Mouse (Mus musculus) ES-E14 (cell line): ENCODE results near the gene P3h4. TPM values are rescaled to one million over a fixed set of nuclear protein-coding genes. Genes with fewer than 3 reads are reported as not detected.

ENCODE experiments used
- DNase-seq: peaks from one replicate; pipeline ENCODE4 v3.0.0-alpha.2; 2013; ENCODE audit warnings: low read depth, low spot score
- H3K27ac ChIP-seq: 2 replicates; pipeline ENCODE4 v1.5.1; 2012; ENCODE audit warnings: low read depth, mild to moderate bottlenecking, low read length, moderate library complexity, mixed read lengths; ENCODE audit not compliant: poor library complexity, insufficient read depth, severe bottlenecking
- H3K36me3 ChIP-seq: 2 replicates; pipeline ENCODE4 v1.6.1; 2012; ENCODE audit warnings: mild to moderate bottlenecking, low read length, moderate library complexity, mixed read lengths; ENCODE audit not compliant: control insufficient read depth, poor library complexity, insufficient read depth, severe bottlenecking
- H3K4me1 ChIP-seq, 2 experiments: fragments of 150-350 bp in 1 of 2; sonication (generic) in 1 of 2; 2 replicates each; pipeline ENCODE4 v1.6.1; 2012; ENCODE audit warnings: low read length in 2 of 2, mild to moderate bottlenecking in 1 of 2, mixed read lengths in 1 of 2; ENCODE audit not compliant: control insufficient read depth in 2 of 2, insufficient read depth in 2 of 2, poor library complexity in 1 of 2
- H3K4me3 ChIP-seq, 2 experiments: fragments of 150-350 bp in 1 of 2; sonication (generic) in 1 of 2; 2 replicates each; pipeline ENCODE4 v1.5.1; 2012; ENCODE audit warnings: low read length in 2 of 2, low read depth in 1 of 2, mild to moderate bottlenecking in 1 of 2, mixed read lengths in 1 of 2; ENCODE audit not compliant: insufficient read depth in 1 of 2, poor library complexity in 1 of 2, severe bottlenecking in 1 of 2
- H3K9ac ChIP-seq: 2 replicates; pipeline ENCODE4 v1.6.1; 2012; ENCODE audit warnings: low read depth, mild to moderate bottlenecking, low read length, mixed read lengths; ENCODE audit not compliant: poor library complexity, insufficient read depth, severe bottlenecking
- H3K9me3 ChIP-seq: fragments of 150-350 bp; sonication (generic); 2 replicates; pipeline ENCODE4 v1.6.1; 2012; ENCODE audit warnings: low read depth, mild to moderate bottlenecking, low read length; ENCODE audit not compliant: control insufficient read depth, insufficient read depth
- CHD2 ChIP-seq: IDR thresholded peaks from 2 replicates; pipeline ENCODE4 v1.6.1; 2014; ENCODE audit warnings: mild to moderate bottlenecking, low read depth, low read length, inconsistent platforms
- HCFC1 ChIP-seq: IDR thresholded peaks from 2 replicates; pipeline ENCODE4 v1.6.1; 2012; ENCODE audit warnings: low read length, inconsistent platforms, borderline replicate concordance; ENCODE audit not compliant: insufficient read depth
- MAFK ChIP-seq: IDR thresholded peaks from 2 replicates; pipeline ENCODE4 v1.6.1; 2014; ENCODE audit warnings: mild to moderate bottlenecking, low read depth, low read length, inconsistent platforms; ENCODE audit not compliant: insufficient read depth
- ZC3H11A ChIP-seq: IDR thresholded peaks from 2 replicates; pipeline ENCODE4 v1.6.1; 2012; ENCODE audit warnings: low read depth, mild to moderate bottlenecking, inconsistent platforms, low read length, borderline replicate concordance
- ZNF384 ChIP-seq: IDR thresholded peaks from 2 replicates; pipeline ENCODE4 v1.6.1; 2012; ENCODE audit warnings: low read depth, low read length, inconsistent platforms
- in situ Hi-C, 2 experiments: fragments of 600-800 bp; cut with MboI; formaldehyde crosslinking; loops; one replicate each; pipeline ENCODE4 v1.15.1; 2025; ENCODE audit warnings: low sequenced_read_pairs in 2 of 2, inconsistent platforms in 1 of 2; ENCODE audit not compliant: unreplicated experiment in 2 of 2
- total RNA-seq: library from RNA; depleted of rRNA; stranded (reverse); fragments of 300-350 nt; gene quantifications from 2 replicates; pipeline ENCODE4 v1.2.3, GENCODE M21; 2012

P3h4 gene
- total RNA-seq, 1 experiment = 39.0 TPM

GRCm38 (mm10) chr11:100408076-100408834 is 6.4 kb downstream of the P3h4 start:
- TF ChIP-seq ZNF384 (no peak), ZC3H11A (no peak), HCFC1 (no peak), CHD2 (no peak), MAFK (no peak)
- DNase-seq = peak; percentile 68
- in situ Hi-C loops = no loop called here
- peaks cover 2% of the 10 kb centered on the region; the same call in 1 of the 2 replicates for H3K36me3 ChIP-seq
- no peak overlapping the region for H3K27ac ChIP-seq
- H3K4me3 ChIP-seq = no peak overlapping the region
- H3K4me1 ChIP-seq = peaks cover 2 to 26% of the 10 kb centered on the region in 2 experiments; a peak in 3 of 4 replicates
- no peak overlapping the region for H3K9ac ChIP-seq
- no peaks in the 10 kb centered on the region for H3K9me3 ChIP-seq

DNA sequence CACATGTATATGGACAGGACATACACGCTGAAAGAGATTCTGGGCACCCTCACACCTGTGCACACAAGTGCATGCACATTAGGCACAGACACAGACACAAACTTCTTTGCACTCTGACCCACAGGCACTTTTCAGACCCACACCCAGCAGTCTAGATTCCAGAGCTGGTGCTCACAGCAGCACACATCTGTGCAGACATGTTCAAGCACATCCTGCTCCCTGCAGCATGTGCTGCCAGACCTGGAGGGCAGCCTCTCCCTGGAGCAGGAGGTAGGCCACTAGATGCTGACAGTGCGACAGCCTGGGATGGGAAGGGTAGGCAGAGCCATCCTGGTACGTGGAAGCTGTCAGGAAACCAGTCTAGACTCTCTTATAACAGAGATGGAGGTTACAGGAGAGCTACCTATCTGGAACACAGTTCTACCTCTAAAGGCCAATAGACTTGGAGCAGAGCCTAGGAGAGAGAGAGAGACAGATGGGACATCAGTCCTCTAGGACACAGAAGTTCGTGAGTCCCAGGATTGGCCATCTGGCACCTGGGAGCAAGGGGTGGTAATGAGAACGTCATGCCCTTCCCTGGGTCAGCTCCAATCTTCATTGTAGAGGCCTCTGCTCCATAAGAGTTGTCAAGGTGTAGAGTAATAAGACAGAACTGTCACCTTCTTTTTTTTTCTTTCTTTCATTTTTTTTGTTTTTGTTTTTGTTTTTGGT is 7.5 kb downstream of the P3h4 start:
- Histone ChIP-seq H3K27ac (no peak overlapping the region), H3K4me1 (peaks cover 2 to 26% of the 10 kb centered on the region in 2 experiments; a peak in 2 of 4 replicates), H3K9ac (no peak overlapping the region), H3K4me3 (no peak overlapping the region), H3K36me3 (peaks cover 2% of the 10 kb centered on the region; the same call in 1 of the 2 replicates), H3K9me3 (no peaks in the 10 kb centered on the region)
- in situ Hi-C loops = no loop called here
- DNase-seq = no peak
- TF ChIP-seq ZC3H11A (no peak), HCFC1 (no peak), ZNF384 (no peak), CHD2 (no peak), MAFK (no peak)

DNA sequence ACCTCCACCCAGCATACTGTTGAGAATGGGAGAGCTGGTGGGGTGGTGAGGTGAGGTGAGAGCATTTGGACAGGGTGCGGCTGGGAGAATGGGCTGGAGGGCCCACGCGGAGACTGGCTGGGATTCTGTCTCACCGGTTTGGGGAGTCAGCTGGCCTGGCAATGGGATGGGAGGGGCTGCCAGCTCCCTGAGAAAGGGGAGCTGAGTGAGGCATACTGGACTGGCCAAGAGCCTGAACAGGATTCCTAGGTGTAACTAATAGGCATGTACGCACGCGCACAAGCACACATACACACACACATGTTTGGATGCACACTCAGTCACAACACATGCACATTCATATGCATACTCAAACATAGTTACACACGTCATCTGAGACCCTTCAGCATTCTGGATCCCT is 8.4 kb downstream of the P3h4 start:
- Histone ChIP-seq H3K4me3 (no peak overlapping the region), H3K9me3 (no peaks in the 10 kb centered on the region), H3K36me3 (peaks cover 2% of the 10 kb centered on the region; the same call in 1 of the 2 replicates), H3K4me1 (peaks cover 2 to 24% of the 10 kb centered on the region in 2 experiments; a peak in 2 of 4 replicates), H3K27ac (no peak overlapping the region), H3K9ac (no peak overlapping the region)
- in situ Hi-C loops = no loop called here
- no peak for DNase-seq
- TF ChIP-seq CHD2 = no peak
- TF ChIP-seq ZC3H11A = no peak
- TF ChIP-seq MAFK = no peak
- TF ChIP-seq ZNF384 = no peak
- no peak for TF ChIP-seq HCFC1

- peaks cover 2 to 25% of the 10 kb centered on the region in 2 experiments; a peak in 3 of 4 replicates for H3K4me1 ChIP-seq
- in situ Hi-C loops = no loop called here
- TF ChIP-seq ZC3H11A = no peak
- TF ChIP-seq HCFC1 = no peak
- no peak for TF ChIP-seq ZNF384
- no peak for TF ChIP-seq CHD2
- TF ChIP-seq MAFK = no peak
These were observed 10.1 kb downstream of the P3h4 start for GRCm38 (mm10) chr11:100404456-100405074.

More at GRCm38 (mm10) chr11:100404456-100405074, 10.1 kb downstream of the P3h4 start:
- peaks cover 2% of the 10 kb centered on the region; the same call in 1 of the 2 replicates for H3K36me3 ChIP-seq
- no peaks in the 10 kb centered on the region for H3K9me3 ChIP-seq
- no peak overlapping the region for H3K4me3 ChIP-seq
- no peak for DNase-seq
- no peak overlapping the region for H3K27ac ChIP-seq
- H3K9ac ChIP-seq = no peak overlapping the region
